Mouse (Mus musculus): ENCODE results near the gene Wdfy2. TPM values are rescaled to one million over a fixed set of nuclear protein-coding genes. Genes with fewer than 3 reads are reported as not detected.
A peak's percentile ranks its signal among the peaks of the same experiment; 100 is the strongest.
"Not testable (repeated sequence)": the region's sequence is repeated elsewhere in the genome, so short reads cannot be mapped to it uniquely, and the experiment has no call there.

Wdfy2 gene
- polyA plus RNA-seq, 1 experiment from 2014 or later, result 12.1 TPM

- ATAC-seq (ENCODE audit: low FRiP score, low TSS enrichment), result no peak
- 59% methylated on average over 6 of the region's 6 CpGs for WGBS
- Histone ChIP-seq H3K27me3 (ENCODE audit: control insufficient read depth, insufficient read depth, low read length) (no peaks in the 10 kb centered on the region), H3K27ac (ENCODE audit: low read depth, low read length) (no peak overlapping the region), H3K4me3 (ENCODE audit: low read length) (no peak overlapping the region), H3K4me1 (ENCODE audit: control insufficient read depth, insufficient read depth, low read length) (no peaks in the 10 kb centered on the region), H3K4me2 (replicated peaks; ENCODE audit: low read depth, low read length) (no peak overlapping the region), H3K9me3 (ENCODE audit: control insufficient read depth, low read length) (no peaks in the 10 kb centered on the region), H3K9ac (ENCODE audit: low read depth, low read length) (no peak overlapping the region), H3K36me3 (ENCODE audit: control insufficient read depth, insufficient read depth, low read length) (no peaks in the 10 kb centered on the region)
Measured at GRCm38 (mm10) chr14:62814567-62814966, 22.9 kb upstream of the Wdfy2 start.

GRCm38 (mm10) chr14:62816827-62817226, 20.7 kb upstream of the Wdfy2 start:
- Histone ChIP-seq H3K4me1 (ENCODE audit: control insufficient read depth, insufficient read depth, low read length) (no peaks in the 10 kb centered on the region), H3K9me3 (ENCODE audit: control insufficient read depth, low read length) (no peaks in the 10 kb centered on the region), H3K9ac (ENCODE audit: low read depth, low read length) (no peak overlapping the region), H3K36me3 (ENCODE audit: control insufficient read depth, insufficient read depth, low read length) (no peaks in the 10 kb centered on the region), H3K27ac (ENCODE audit: low read depth, low read length) (no peak overlapping the region), H3K4me2 (replicated peaks; ENCODE audit: low read depth, low read length) (no peak overlapping the region), H3K4me3 (ENCODE audit: low read length) (no peak overlapping the region), H3K27me3 (ENCODE audit: control insufficient read depth, insufficient read depth, low read length) (no peaks in the 10 kb centered on the region)
- WGBS, result 81% methylated on average over 4 of the region's 4 CpGs
- ATAC-seq (ENCODE audit: low FRiP score, low TSS enrichment), result no peak

- no peaks in the 10 kb centered on the region for H3K27me3 ChIP-seq (ENCODE audit: control insufficient read depth, insufficient read depth, low read length)
- no peak overlapping the region for H3K9ac ChIP-seq (ENCODE audit: low read depth, low read length)
- no peaks in the 10 kb centered on the region for H3K4me1 ChIP-seq (ENCODE audit: control insufficient read depth, insufficient read depth, low read length)
- no peaks in the 10 kb centered on the region for H3K36me3 ChIP-seq (ENCODE audit: control insufficient read depth, insufficient read depth, low read length)
- H3K9me3 ChIP-seq (ENCODE audit: control insufficient read depth, low read length), result no peaks in the 10 kb centered on the region
- whole genome bisulfite sequencing, result 88% methylated on average over 8 of the region's 8 CpGs
- H3K4me2 ChIP-seq (replicated peaks; ENCODE audit: low read depth, low read length), result no peak overlapping the region
- no peak for ATAC-seq (ENCODE audit: low FRiP score, low TSS enrichment)
- no peak overlapping the region for H3K4me3 ChIP-seq (ENCODE audit: low read length)
- no peak overlapping the region for H3K27ac ChIP-seq (ENCODE audit: low read depth, low read length)
Measured at GRCm38 (mm10) chr14:62825575-62826332, 11.7 kb upstream of the Wdfy2 start.

GRCm38 (mm10) chr14:62829291-62829690, 8.2 kb upstream of the Wdfy2 start:
- H3K27me3 ChIP-seq (ENCODE audit: control insufficient read depth, insufficient read depth, low read length), result no peaks in the 10 kb centered on the region
- no peak overlapping the region for H3K4me2 ChIP-seq (replicated peaks; ENCODE audit: low read depth, low read length)
- no peaks in the 10 kb centered on the region for H3K9me3 ChIP-seq (ENCODE audit: control insufficient read depth, low read length)
- no peak overlapping the region for H3K4me3 ChIP-seq (ENCODE audit: low read length)
- no peak for ATAC-seq (ENCODE audit: low FRiP score, low TSS enrichment)
- H3K36me3 ChIP-seq (ENCODE audit: control insufficient read depth, insufficient read depth, low read length), result no peaks in the 10 kb centered on the region
- H3K4me1 ChIP-seq (ENCODE audit: control insufficient read depth, insufficient read depth, low read length), result no peaks in the 10 kb centered on the region
- H3K9ac ChIP-seq (ENCODE audit: low read depth, low read length), result no peak overlapping the region
- 37% methylated on average over 6 of the region's 6 CpGs for WGBS
- H3K27ac ChIP-seq (ENCODE audit: low read depth, low read length), result no peak overlapping the region

GRCm38 (mm10) chr14:62831691-62832275, 5.7 kb upstream of the Wdfy2 start:
- no peak for ATAC-seq (ENCODE audit: low FRiP score, low TSS enrichment)
- H3K27ac ChIP-seq (ENCODE audit: low read depth, low read length), result no peak overlapping the region
- H3K9ac ChIP-seq (ENCODE audit: low read depth, low read length), result no peak overlapping the region
- H3K36me3 ChIP-seq (ENCODE audit: control insufficient read depth, insufficient read depth, low read length), result no peaks in the 10 kb centered on the region
- no peak overlapping the region for H3K4me3 ChIP-seq (ENCODE audit: low read length)
- no peaks in the 10 kb centered on the region for H3K27me3 ChIP-seq (ENCODE audit: control insufficient read depth, insufficient read depth, low read length)
- 97% methylated on average over 3 of the region's 3 CpGs for WGBS
- H3K4me1 ChIP-seq (ENCODE audit: control insufficient read depth, insufficient read depth, low read length), result no peaks in the 10 kb centered on the region
- no peak overlapping the region for H3K4me2 ChIP-seq (replicated peaks; ENCODE audit: low read depth, low read length)
- H3K9me3 ChIP-seq (ENCODE audit: control insufficient read depth, low read length), result no peaks in the 10 kb centered on the region

GRCm38 (mm10) chr14:62833036-62833435, 4.4 kb upstream of the Wdfy2 start:
- ATAC-seq (ENCODE audit: low FRiP score, low TSS enrichment), result no peak
- WGBS, result 74% methylated on average over 7 of the region's 7 CpGs
- Histone ChIP-seq H3K4me1 (ENCODE audit: control insufficient read depth, insufficient read depth, low read length) (no peaks in the 10 kb centered on the region), H3K4me3 (ENCODE audit: low read length) (no peak overlapping the region), H3K27me3 (ENCODE audit: control insufficient read depth, insufficient read depth, low read length) (no peaks in the 10 kb centered on the region), H3K4me2 (replicated peaks; ENCODE audit: low read depth, low read length) (no peak overlapping the region), H3K9ac (ENCODE audit: low read depth, low read length) (no peak overlapping the region), H3K27ac (ENCODE audit: low read depth, low read length) (no peak overlapping the region), H3K9me3 (ENCODE audit: control insufficient read depth, low read length) (no peaks in the 10 kb centered on the region), H3K36me3 (ENCODE audit: control insufficient read depth, insufficient read depth, low read length) (no peaks in the 10 kb centered on the region)

- WGBS, result 63% methylated on average over 2 of the region's 3 CpGs
- H3K27ac ChIP-seq (ENCODE audit: low read depth, low read length), result no peak overlapping the region
- no peaks in the 10 kb centered on the region for H3K9me3 ChIP-seq (ENCODE audit: control insufficient read depth, low read length)
- H3K4me2 ChIP-seq (replicated peaks; ENCODE audit: low read depth, low read length), result no peak overlapping the region
- no peaks in the 10 kb centered on the region for H3K27me3 ChIP-seq (ENCODE audit: control insufficient read depth, insufficient read depth, low read length)
- no peak overlapping the region for H3K4me3 ChIP-seq (ENCODE audit: low read length)
- no peak for ATAC-seq (ENCODE audit: low FRiP score, low TSS enrichment)
- no peaks in the 10 kb centered on the region for H3K36me3 ChIP-seq (ENCODE audit: control insufficient read depth, insufficient read depth, low read length)
- H3K4me1 ChIP-seq (ENCODE audit: control insufficient read depth, insufficient read depth, low read length), result no peaks in the 10 kb centered on the region
- H3K9ac ChIP-seq (ENCODE audit: low read depth, low read length), result no peak overlapping the region
Measured at GRCm38 (mm10) chr14:62833541-62833940, 3.9 kb upstream of the Wdfy2 start.

GRCm38 (mm10) chr14:62835737-62836136, 1.7 kb upstream of the Wdfy2 start:
- not testable (repeated sequence) for H3K4me2 ChIP-seq (replicated peaks; ENCODE audit: low read depth, low read length); ATAC-seq (ENCODE audit: low FRiP score, low TSS enrichment); H3K27ac ChIP-seq (ENCODE audit: low read depth, low read length); H3K36me3 ChIP-seq (ENCODE audit: control insufficient read depth, insufficient read depth, low read length); H3K27me3 ChIP-seq (ENCODE audit: control insufficient read depth, insufficient read depth, low read length); H3K4me1 ChIP-seq (ENCODE audit: control insufficient read depth, insufficient read depth, low read length); H3K9me3 ChIP-seq (ENCODE audit: control insufficient read depth, low read length); H3K9ac ChIP-seq (ENCODE audit: low read depth, low read length); H3K4me3 ChIP-seq (ENCODE audit: low read length)
- WGBS, result 85% methylated on average over 3 of the region's 3 CpGs

GRCm38 (mm10) chr14:62836926-62837640, 395 bp upstream of the Wdfy2 start:
- WGBS, result under 1% methylated on average over 37 of the region's 37 CpGs
- Histone ChIP-seq H3K9ac (ENCODE audit: low read depth, low read length) (no peak overlapping the region), H3K9me3 (ENCODE audit: control insufficient read depth, low read length) (no peaks in the 10 kb centered on the region)

More at GRCm38 (mm10) chr14:62836926-62837640, 395 bp upstream of the Wdfy2 start:
- H3K27me3 ChIP-seq (ENCODE audit: control insufficient read depth, insufficient read depth, low read length), result no peaks in the 10 kb centered on the region
- peak overlapping the region; percentile 63 for H3K4me2 ChIP-seq (replicated peaks; ENCODE audit: low read depth, low read length)
- ATAC-seq (ENCODE audit: low FRiP score, low TSS enrichment), result peak; percentile 97
- H3K36me3 ChIP-seq (ENCODE audit: control insufficient read depth, insufficient read depth, low read length), result no peaks in the 10 kb centered on the region
- no peaks in the 10 kb centered on the region for H3K4me1 ChIP-seq (ENCODE audit: control insufficient read depth, insufficient read depth, low read length)
- no peak overlapping the region for H3K27ac ChIP-seq (ENCODE audit: low read depth, low read length)
- peak overlapping the region; percentile 94 for H3K4me3 ChIP-seq (ENCODE audit: low read length)
